Mouse (Mus musculus) forebrain, embryonic 10.5 days (tissue): ENCODE results near the gene Zbtb20. TPM values are rescaled to one million over a fixed set of nuclear protein-coding genes. Genes with fewer than 3 reads are reported as not detected.

ENCODE experiments used
- DNase-seq: peaks from one replicate; pipeline ENCODE4 v3.0.0-alpha.2; 2017; ENCODE audit warnings: low spot score; ENCODE audit errors: extremely low spot score
- H3K27ac ChIP-seq: fragments of 300-500 bp; sonication (generic); 2 replicates; pipeline ENCODE4 v1.5.1; 2016; ENCODE audit warnings: mild to moderate bottlenecking
- H3K27me3 ChIP-seq: fragments of 300-500 bp; sonication (generic); 2 replicates; pipeline ENCODE4 v1.6.1; 2016; ENCODE audit warnings: mild to moderate bottlenecking; ENCODE audit not compliant: poor library complexity, severe bottlenecking
- H3K36me3 ChIP-seq: fragments of 300-500 bp; sonication (generic); replicated peaks from 2 replicates; pipeline ENCODE4 v1.6.1; 2016; ENCODE audit warnings: mild to moderate bottlenecking, moderate library complexity
- H3K4me1 ChIP-seq: fragments of 300-500 bp; sonication (generic); 2 replicates; pipeline ENCODE4 v1.6.1; 2016
- H3K4me3 ChIP-seq: fragments of 300-500 bp; sonication (generic); 2 replicates; pipeline ENCODE4 v1.5.1; 2016; ENCODE audit warnings: mild to moderate bottlenecking, moderate library complexity
- H3K9me3 ChIP-seq: fragments of 300-500 bp; sonication (generic); 2 replicates; pipeline ENCODE4 v1.6.1; 2016; ENCODE audit warnings: mild to moderate bottlenecking, moderate library complexity
- WGBS: fragments of 180-500 bp; shearing (Covaris S2); methylation state at CpG from one replicate; pipeline ENCODE4 v1.1.7; 2016; 5-methylcytosine and 5-hydroxymethylcytosine counted together
- polyA plus RNA-seq: library from polyadenylated mRNA; unstranded; fragments of >200 nt; fragmentation: Nextera tagmentation; extraction: Ambion mirVana; gene quantifications from 2 replicates; pipeline ENCODE4 v1.2.1, GENCODE M21; 2016

Gene Zbtb20
- polyA plus RNA-seq, 1 experiment from 2014 or later, result 17.3 TPM

GRCm38 (mm10) chr16:42876021-42877000 is 630 bp downstream of the Zbtb20 start:
- H3K27ac ChIP-seq, result peak overlapping the region; percentile 98

GRCm38 (mm10) chr16:42880046-42880445 is 4.4 kb downstream of the Zbtb20 start:
- WGBS, result 87% methylated on average over 3 of the region's 3 CpGs

More at GRCm38 (mm10) chr16:42876021-42877000, 630 bp downstream of the Zbtb20 start:
- WGBS, result 3% methylated on average over 36 of the region's 62 CpGs
- Histone ChIP-seq H3K9me3 (no peaks in the 10 kb centered on the region), H3K4me1 (peaks cover 25% of the 10 kb centered on the region), H3K27me3 (no peaks in the 10 kb centered on the region), H3K36me3 (no peaks in the 10 kb centered on the region), H3K4me3 (peak overlapping the region; percentile 70)
- DNase-seq, result peak; percentile 79

GRCm38 (mm10) chr16:42885538-42885937 is 9.9 kb downstream of the Zbtb20 start:
- 65% methylated on average over 2 of the region's 2 CpGs for WGBS
- Histone ChIP-seq H3K36me3 (no peaks in the 10 kb centered on the region), H3K27me3 (no peaks in the 10 kb centered on the region), H3K4me3 (no peak overlapping the region), H3K4me1 (peaks cover 8% of the 10 kb centered on the region), H3K27ac (no peak overlapping the region), H3K9me3 (no peaks in the 10 kb centered on the region)
- DNase-seq, result no peak

More at GRCm38 (mm10) chr16:42880046-42880445, 4.4 kb downstream of the Zbtb20 start:
- H3K27me3 ChIP-seq, result no peaks in the 10 kb centered on the region
- no peaks in the 10 kb centered on the region for H3K9me3 ChIP-seq
- H3K36me3 ChIP-seq, result no peaks in the 10 kb centered on the region
- DNase-seq, result no peak
- no peak overlapping the region for H3K27ac ChIP-seq
- no peak overlapping the region for H3K4me3 ChIP-seq
- peaks cover 12% of the 10 kb centered on the region for H3K4me1 ChIP-seq

DNA sequence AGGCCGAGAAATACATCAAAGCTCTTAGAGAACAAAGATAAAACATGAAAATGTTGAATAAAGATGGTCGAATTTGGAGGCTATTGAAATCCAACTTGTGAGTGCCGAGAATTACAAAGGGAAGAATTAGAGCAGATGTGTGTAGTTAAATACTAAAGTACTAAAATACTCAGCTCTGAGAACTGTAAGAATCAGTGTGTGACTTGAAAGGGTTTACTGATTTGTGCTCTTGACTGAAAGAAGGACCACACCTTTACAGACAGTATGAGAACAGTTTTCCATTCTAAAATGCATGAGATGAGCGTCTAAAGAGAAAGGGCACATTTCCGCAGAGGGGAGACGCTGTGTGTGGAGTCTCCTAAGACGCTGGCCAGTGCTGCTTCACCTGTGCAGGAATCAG is 10.3 kb downstream of the Zbtb20 start:
- Histone ChIP-seq H3K27me3 (no peaks in the 10 kb centered on the region), H3K4me3 (no peak overlapping the region), H3K36me3 (no peaks in the 10 kb centered on the region), H3K4me1 (peaks cover 8% of the 10 kb centered on the region), H3K27ac (no peak overlapping the region), H3K9me3 (no peaks in the 10 kb centered on the region)
- no peak for DNase-seq
- 79% methylated on average over 7 of the region's 7 CpGs for WGBS

GRCm38 (mm10) chr16:42897125-42897693 is 21.5 kb downstream of the Zbtb20 start:
- no peaks in the 10 kb centered on the region for H3K27me3 ChIP-seq
- H3K4me1 ChIP-seq, result no peaks in the 10 kb centered on the region
- no peak overlapping the region for H3K27ac ChIP-seq
- 86% methylated on average over 3 of the region's 3 CpGs for WGBS
- no peak overlapping the region for H3K4me3 ChIP-seq
- DNase-seq, result no peak
- no peaks in the 10 kb centered on the region for H3K9me3 ChIP-seq
- no peaks in the 10 kb centered on the region for H3K36me3 ChIP-seq

DNA sequence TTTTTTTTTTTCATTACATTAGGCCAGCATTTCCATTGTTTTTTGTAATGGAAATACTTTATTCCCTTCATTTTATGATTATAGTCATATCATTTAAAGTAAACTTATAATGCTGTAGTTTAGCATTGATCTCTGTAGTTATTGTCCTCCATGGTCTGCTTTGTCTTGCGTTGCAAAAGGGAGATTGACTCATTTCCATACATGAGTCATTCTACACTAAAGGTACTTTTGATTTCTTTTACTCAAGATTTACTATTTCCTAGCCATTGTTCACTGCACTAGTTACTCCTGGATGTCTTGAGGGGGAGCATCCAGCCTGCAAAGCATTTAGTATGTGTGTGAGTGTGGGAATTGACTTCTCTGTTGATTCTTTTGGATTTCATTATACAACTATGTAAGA is 24.6 kb downstream of the Zbtb20 start:
- Histone ChIP-seq H3K9me3 (no peaks in the 10 kb centered on the region), H3K4me1 (no peaks in the 10 kb centered on the region), H3K36me3 (no peaks in the 10 kb centered on the region), H3K27ac (no peak overlapping the region), H3K27me3 (no peaks in the 10 kb centered on the region), H3K4me3 (no peak overlapping the region)
- 93% methylated on average over 1 of the region's 1 CpGs for WGBS
- no peak for DNase-seq

DNA sequence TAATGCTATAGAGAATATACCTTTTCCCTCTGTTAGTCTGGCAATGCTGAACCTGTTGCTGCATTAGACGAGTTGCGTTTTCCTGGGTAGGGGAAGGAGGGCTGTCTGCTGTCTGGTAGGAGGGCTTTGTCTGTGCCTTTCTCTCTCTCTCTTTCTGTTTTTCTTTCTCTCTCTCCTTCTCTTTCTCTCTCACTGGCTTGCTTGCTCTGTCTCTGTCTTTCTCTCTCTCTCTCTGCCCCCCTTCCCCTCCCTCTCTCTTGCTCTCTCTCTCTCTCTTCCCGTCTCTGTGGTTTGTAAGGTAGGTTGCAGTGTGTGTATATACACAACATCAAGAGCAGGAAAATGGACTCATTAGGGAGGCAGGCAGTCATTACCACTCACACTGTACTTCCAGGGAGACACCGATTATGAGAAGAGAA is 31.6 kb downstream of the Zbtb20 start:
- Histone ChIP-seq H3K4me1 (peaks cover 19% of the 10 kb centered on the region), H3K27ac (peak overlapping the region; percentile 69), H3K4me3 (peak overlapping the region; percentile 6; the same call in 1 of the 2 replicates), H3K36me3 (no peaks in the 10 kb centered on the region), H3K27me3 (no peaks in the 10 kb centered on the region), H3K9me3 (no peaks in the 10 kb centered on the region)
- no peak for DNase-seq
- 51% methylated on average over 4 of the region's 4 CpGs for WGBS

GRCm38 (mm10) chr16:42908381-42908780 is 32.7 kb downstream of the Zbtb20 start:
- no peaks in the 10 kb centered on the region for H3K9me3 ChIP-seq

DNA sequence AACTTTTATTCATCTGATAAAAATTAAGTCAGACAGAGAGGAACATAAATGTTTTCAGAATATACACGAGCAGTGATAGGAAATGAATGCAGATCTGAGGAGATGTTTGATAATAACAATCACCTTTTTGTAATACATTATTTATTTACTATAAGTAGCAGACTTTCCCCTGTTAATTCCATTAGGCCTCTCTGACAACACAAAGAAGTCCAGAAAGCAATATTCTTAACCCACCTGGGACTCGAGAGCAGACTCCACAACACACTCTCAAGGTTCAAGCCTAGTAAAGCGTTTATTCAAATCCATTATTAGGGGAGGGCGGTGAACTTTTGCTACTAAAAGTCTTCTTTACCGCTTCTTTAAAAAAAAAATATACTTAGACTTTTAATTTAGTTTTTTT is 33.2 kb downstream of the Zbtb20 start:
- Histone ChIP-seq H3K36me3 (no peaks in the 10 kb centered on the region), H3K27me3 (no peaks in the 10 kb centered on the region), H3K27ac (no peak overlapping the region), H3K9me3 (no peaks in the 10 kb centered on the region), H3K4me3 (no peak overlapping the region), H3K4me1 (peaks cover 23% of the 10 kb centered on the region)
- no peak for DNase-seq
- 85% methylated on average over 5 of the region's 5 CpGs for WGBS

More at GRCm38 (mm10) chr16:42908381-42908780, 32.7 kb downstream of the Zbtb20 start:
- no peaks in the 10 kb centered on the region for H3K36me3 ChIP-seq
- peaks cover 22% of the 10 kb centered on the region for H3K4me1 ChIP-seq
- DNase-seq, result no peak
- H3K27ac ChIP-seq, result no peak overlapping the region
- H3K27me3 ChIP-seq, result no peaks in the 10 kb centered on the region
- no peak overlapping the region for H3K4me3 ChIP-seq

DNA sequence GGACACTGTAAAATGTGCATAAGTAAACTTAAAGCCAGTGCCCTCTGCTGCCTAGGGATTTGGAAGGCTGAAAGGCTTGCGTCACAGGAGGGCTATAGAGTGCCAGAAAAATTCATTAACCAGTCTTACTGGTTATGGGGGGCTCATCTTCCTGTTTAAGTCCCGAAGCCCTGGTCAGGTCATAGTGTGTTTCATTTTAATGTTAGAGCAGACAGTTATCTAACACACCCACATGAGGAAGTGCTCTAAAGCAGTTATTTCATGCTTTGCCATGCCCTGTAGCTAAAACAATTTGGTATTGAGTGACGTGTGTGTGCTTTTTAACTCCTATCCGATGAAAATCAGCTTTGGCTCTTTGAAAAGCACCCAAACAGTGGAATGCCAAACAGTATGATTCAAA is 34.3 kb downstream of the Zbtb20 start:
- Histone ChIP-seq H3K9me3 (no peaks in the 10 kb centered on the region), H3K36me3 (no peaks in the 10 kb centered on the region), H3K4me1 (peaks cover 28% of the 10 kb centered on the region), H3K27ac (no peak overlapping the region), H3K4me3 (no peak overlapping the region), H3K27me3 (no peaks in the 10 kb centered on the region)
- WGBS, result 66% methylated on average over 4 of the region's 4 CpGs
- DNase-seq, result no peak

DNA sequence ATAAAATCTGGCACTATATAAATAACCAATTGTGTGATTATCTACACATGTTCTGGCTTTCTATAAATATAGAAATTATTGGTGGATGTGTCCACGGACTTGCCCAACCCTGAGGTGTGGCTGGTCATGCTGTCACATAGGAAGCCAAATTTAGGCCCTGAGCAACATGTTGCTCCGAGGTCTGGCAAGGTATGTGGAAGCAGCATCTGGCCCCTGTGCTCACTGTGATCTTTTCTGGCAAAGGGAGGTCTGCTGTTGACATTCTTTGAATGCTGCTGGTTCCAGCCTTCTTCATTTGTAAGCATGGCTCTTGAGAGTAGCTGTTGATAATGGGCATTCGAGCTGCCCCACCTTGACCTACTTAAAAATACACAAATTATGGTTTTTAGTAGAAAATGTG is 35.0 kb downstream of the Zbtb20 start:
- Histone ChIP-seq H3K27ac (no peak overlapping the region), H3K36me3 (no peaks in the 10 kb centered on the region), H3K9me3 (no peaks in the 10 kb centered on the region), H3K4me3 (no peak overlapping the region), H3K27me3 (no peaks in the 10 kb centered on the region), H3K4me1 (peaks cover 28% of the 10 kb centered on the region)
- DNase-seq, result no peak
- WGBS, result 87% methylated on average over 3 of the region's 3 CpGs

- no peaks in the 10 kb centered on the region for H3K36me3 ChIP-seq
- H3K4me1 ChIP-seq, result peaks cover 28% of the 10 kb centered on the region
- WGBS, result 80% methylated on average over 4 of the region's 4 CpGs
- no peaks in the 10 kb centered on the region for H3K27me3 ChIP-seq
- H3K9me3 ChIP-seq, result no peaks in the 10 kb centered on the region
- no peak for DNase-seq
- H3K27ac ChIP-seq, result no peak overlapping the region
- no peak overlapping the region for H3K4me3 ChIP-seq
Measured at GRCm38 (mm10) chr16:42911326-42911725, 35.6 kb downstream of the Zbtb20 start.

DNA sequence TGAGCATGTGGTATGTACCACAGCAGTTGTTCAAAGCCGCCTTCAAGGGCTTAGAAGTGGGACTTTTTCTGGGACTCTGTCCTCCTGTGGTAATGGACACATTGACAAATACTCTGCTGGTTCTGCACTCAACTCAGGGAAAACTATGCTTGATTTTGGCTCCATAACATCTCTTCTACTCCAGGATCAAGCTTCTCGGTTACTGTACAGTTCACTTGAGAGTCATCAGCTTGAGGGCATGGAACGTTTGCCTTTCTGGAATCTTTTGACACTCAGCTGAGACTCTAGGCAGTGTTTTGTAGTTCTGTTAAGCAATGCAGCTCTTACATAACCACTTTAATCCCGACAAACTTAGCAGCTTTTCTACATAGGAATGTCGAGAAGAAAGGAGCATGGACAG is 36.1 kb downstream of the Zbtb20 start:
- 77% methylated on average over 5 of the region's 5 CpGs for WGBS
- DNase-seq, result no peak
- Histone ChIP-seq H3K27me3 (no peaks in the 10 kb centered on the region), H3K27ac (no peak overlapping the region), H3K4me1 (peaks cover 26% of the 10 kb centered on the region), H3K36me3 (no peaks in the 10 kb centered on the region), H3K9me3 (no peaks in the 10 kb centered on the region), H3K4me3 (no peak overlapping the region)
